Mouse (Mus musculus): ENCODE measurements around the gene Fbxo7. TPM values are rescaled to one million over a fixed set of nuclear protein-coding genes. Genes with fewer than 3 reads are reported as not detected.
A peak's percentile ranks its signal among the peaks of the same experiment; 100 is the strongest.

Gene Fbxo7
- polyA plus RNA-seq, 1 experiment from 2014 or later: 26.2 TPM

- Histone ChIP-seq H3K4me1 (ENCODE audit: control insufficient read depth, insufficient read depth, low read length) (no peaks in the 10 kb centered on the region), H3K4me2 (ENCODE audit: low read depth, low read length) (no peak overlapping the region), H3K27me3 (ENCODE audit: control insufficient read depth, insufficient read depth, low read length) (no peaks in the 10 kb centered on the region), H3K4me3 (ENCODE audit: low read depth, low read length) (no peak overlapping the region), H3K36me3 (ENCODE audit: control insufficient read depth, insufficient read depth, low read length) (no peaks in the 10 kb centered on the region), H3K9me3 (ENCODE audit: control insufficient read depth, low read length) (no peaks in the 10 kb centered on the region), H3K27ac (ENCODE audit: low read depth, low read length) (no peak overlapping the region), H3K9ac (replicated peaks; ENCODE audit: low read depth, low read length) (no peak overlapping the region)
- ATAC-seq (ENCODE audit: low read depth): no peak
- WGBS: 22% methylated on average over 6 of the region's 6 CpGs
Measured at GRCm38 (mm10) chr10:86010636-86011035, 11.1 kb upstream of the Fbxo7 start.

- H3K9me3 ChIP-seq (ENCODE audit: control insufficient read depth, low read length): no peaks in the 10 kb centered on the region
- WGBS: 89% methylated on average over 2 of the region's 2 CpGs
- H3K4me3 ChIP-seq (ENCODE audit: low read depth, low read length): no peak overlapping the region
- no peaks in the 10 kb centered on the region for H3K36me3 ChIP-seq (ENCODE audit: control insufficient read depth, insufficient read depth, low read length)
- H3K27ac ChIP-seq (ENCODE audit: low read depth, low read length): no peak overlapping the region
- H3K4me2 ChIP-seq (ENCODE audit: low read depth, low read length): no peak overlapping the region
- ATAC-seq (ENCODE audit: low read depth): no peak
- no peak overlapping the region for H3K9ac ChIP-seq (replicated peaks; ENCODE audit: low read depth, low read length)
- H3K4me1 ChIP-seq (ENCODE audit: control insufficient read depth, insufficient read depth, low read length): no peaks in the 10 kb centered on the region
- H3K27me3 ChIP-seq (ENCODE audit: control insufficient read depth, insufficient read depth, low read length): no peaks in the 10 kb centered on the region
Measured at GRCm38 (mm10) chr10:86011172-86011571, 10.6 kb upstream of the Fbxo7 start.

GRCm38 (mm10) chr10:86011781-86012180, 10.0 kb upstream of the Fbxo7 start, which contains the start of gene Bpifc:
TSS of gene Bpifc (minus strand) at chr10:86011895.
- ATAC-seq (ENCODE audit: low read depth): no peak
- WGBS: 93% methylated on average over 2 of the region's 2 CpGs

GRCm38 (mm10) chr10:86017781-86018180, 4.0 kb upstream of the Fbxo7 start:
- Histone ChIP-seq H3K4me1 (ENCODE audit: control insufficient read depth, insufficient read depth, low read length) (peaks cover 3% of the 10 kb centered on the region; the same call in 1 of the 2 replicates), H3K36me3 (ENCODE audit: control insufficient read depth, insufficient read depth, low read length) (no peaks in the 10 kb centered on the region), H3K27me3 (ENCODE audit: control insufficient read depth, insufficient read depth, low read length) (no peaks in the 10 kb centered on the region), H3K9ac (replicated peaks; ENCODE audit: low read depth, low read length) (no peak overlapping the region), H3K9me3 (ENCODE audit: control insufficient read depth, low read length) (no peaks in the 10 kb centered on the region), H3K4me3 (ENCODE audit: low read depth, low read length) (no peak overlapping the region), H3K4me2 (ENCODE audit: low read depth, low read length) (no peak overlapping the region), H3K27ac (ENCODE audit: low read depth, low read length) (no peak overlapping the region)
- WGBS: 90% methylated on average over 7 of the region's 7 CpGs
- ATAC-seq (ENCODE audit: low read depth): no peak

More at GRCm38 (mm10) chr10:86011781-86012180, 10.0 kb upstream of the Fbxo7 start, which contains the start of gene Bpifc:
- no peak within 1 kb of the TSS for H3K4me2 ChIP-seq (ENCODE audit: low read depth, low read length)
- no peak within 1 kb of the TSS for H3K9ac ChIP-seq (replicated peaks; ENCODE audit: low read depth, low read length)
- H3K27ac ChIP-seq (ENCODE audit: low read depth, low read length): no peak within 1 kb of the TSS
- H3K4me3 ChIP-seq (ENCODE audit: low read depth, low read length): no peak within 1 kb of the TSS
- H3K36me3 ChIP-seq (ENCODE audit: control insufficient read depth, insufficient read depth, low read length): no peaks in the 10 kb centered on the region
- no peaks in the 10 kb centered on the region for H3K4me1 ChIP-seq (ENCODE audit: control insufficient read depth, insufficient read depth, low read length)
- H3K9me3 ChIP-seq (ENCODE audit: control insufficient read depth, low read length): no peaks in the 10 kb centered on the region
- no peaks in the 10 kb centered on the region for H3K27me3 ChIP-seq (ENCODE audit: control insufficient read depth, insufficient read depth, low read length)

- no peaks in the 10 kb centered on the region for H3K27me3 ChIP-seq (ENCODE audit: control insufficient read depth, insufficient read depth, low read length)
- no peak overlapping the region for H3K4me2 ChIP-seq (ENCODE audit: low read depth, low read length)
- no peak overlapping the region for H3K27ac ChIP-seq (ENCODE audit: low read depth, low read length)
- no peaks in the 10 kb centered on the region for H3K9me3 ChIP-seq (ENCODE audit: control insufficient read depth, low read length)
- no peak overlapping the region for H3K9ac ChIP-seq (replicated peaks; ENCODE audit: low read depth, low read length)
- H3K36me3 ChIP-seq (ENCODE audit: control insufficient read depth, insufficient read depth, low read length): no peaks in the 10 kb centered on the region
- no peak for ATAC-seq (ENCODE audit: low read depth)
- 40% methylated on average over 5 of the region's 5 CpGs for WGBS
- H3K4me1 ChIP-seq (ENCODE audit: control insufficient read depth, insufficient read depth, low read length): peaks cover 3% of the 10 kb centered on the region; the same call in 1 of the 2 replicates
- H3K4me3 ChIP-seq (ENCODE audit: low read depth, low read length): no peak overlapping the region
Measured at GRCm38 (mm10) chr10:86018813-86019212, 3.0 kb upstream of the Fbxo7 start.

- Histone ChIP-seq H3K36me3 (ENCODE audit: control insufficient read depth, insufficient read depth, low read length) (no peaks in the 10 kb centered on the region), H3K9ac (replicated peaks; ENCODE audit: low read depth, low read length) (no peak overlapping the region), H3K4me1 (ENCODE audit: control insufficient read depth, insufficient read depth, low read length) (peaks cover 3% of the 10 kb centered on the region; the same call in 1 of the 2 replicates), H3K27me3 (ENCODE audit: control insufficient read depth, insufficient read depth, low read length) (no peaks in the 10 kb centered on the region), H3K4me3 (ENCODE audit: low read depth, low read length) (peak overlapping the region; percentile 63), H3K4me2 (ENCODE audit: low read depth, low read length) (peak overlapping the region; percentile 69; the same call in 1 of the 2 replicates), H3K27ac (ENCODE audit: low read depth, low read length) (no peak overlapping the region), H3K9me3 (ENCODE audit: control insufficient read depth, low read length) (no peaks in the 10 kb centered on the region)
- 0% methylated on average over 3 of the region's 3 CpGs for WGBS
- peak; percentile 68 for ATAC-seq (ENCODE audit: low read depth)
Measured at GRCm38 (mm10) chr10:86021408-86021748, 394 bp upstream of the Fbxo7 start.

- WGBS: 8% methylated on average over 6 of the region's 6 CpGs
- peak overlapping the region; percentile 63 for H3K4me3 ChIP-seq (ENCODE audit: low read depth, low read length)
- ATAC-seq (ENCODE audit: low read depth): 0 out of 2 replicates have a peak, but pooled peaks have one; percentile 15
- H3K9me3 ChIP-seq (ENCODE audit: control insufficient read depth, low read length): no peaks in the 10 kb centered on the region
- no peaks in the 10 kb centered on the region for H3K36me3 ChIP-seq (ENCODE audit: control insufficient read depth, insufficient read depth, low read length)
- no peak overlapping the region; the same call in 1 of the 2 replicates for H3K27ac ChIP-seq (ENCODE audit: low read depth, low read length)
- peak overlapping the region; percentile 80 for H3K9ac ChIP-seq (replicated peaks; ENCODE audit: low read depth, low read length)
- no peaks in the 10 kb centered on the region for H3K27me3 ChIP-seq (ENCODE audit: control insufficient read depth, insufficient read depth, low read length)
- peaks cover 3% of the 10 kb centered on the region; the same call in 1 of the 2 replicates for H3K4me1 ChIP-seq (ENCODE audit: control insufficient read depth, insufficient read depth, low read length)
- H3K4me2 ChIP-seq (ENCODE audit: low read depth, low read length): peak overlapping the region; percentile 69
Measured at GRCm38 (mm10) chr10:86022474-86022816, 673 bp downstream of the Fbxo7 start.

GRCm38 (mm10) chr10:86023149-86023548, 1.4 kb downstream of the Fbxo7 start:
- Histone ChIP-seq H3K36me3 (ENCODE audit: control insufficient read depth, insufficient read depth, low read length) (no peaks in the 10 kb centered on the region), H3K27me3 (ENCODE audit: control insufficient read depth, insufficient read depth, low read length) (no peaks in the 10 kb centered on the region), H3K27ac (ENCODE audit: low read depth, low read length) (no peak overlapping the region), H3K4me2 (ENCODE audit: low read depth, low read length) (0 out of 2 replicates have a peak overlapping the region, but pooled peaks have one; percentile 7), H3K4me3 (ENCODE audit: low read depth, low read length) (no peak overlapping the region), H3K9me3 (ENCODE audit: control insufficient read depth, low read length) (no peaks in the 10 kb centered on the region), H3K4me1 (ENCODE audit: control insufficient read depth, insufficient read depth, low read length) (peaks cover 3% of the 10 kb centered on the region; the same call in 1 of the 2 replicates), H3K9ac (replicated peaks; ENCODE audit: low read depth, low read length) (no peak overlapping the region)
- no peak for ATAC-seq (ENCODE audit: low read depth)

- WGBS: 91% methylated on average over 2 of the region's 2 CpGs
- Histone ChIP-seq H3K4me1 (ENCODE audit: control insufficient read depth, insufficient read depth, low read length) (peaks cover 3% of the 10 kb centered on the region; the same call in 1 of the 2 replicates), H3K9me3 (ENCODE audit: control insufficient read depth, low read length) (no peaks in the 10 kb centered on the region), H3K27ac (ENCODE audit: low read depth, low read length) (no peak overlapping the region), H3K4me2 (ENCODE audit: low read depth, low read length) (no peak overlapping the region), H3K4me3 (ENCODE audit: low read depth, low read length) (no peak overlapping the region), H3K9ac (replicated peaks; ENCODE audit: low read depth, low read length) (no peak overlapping the region), H3K27me3 (ENCODE audit: control insufficient read depth, insufficient read depth, low read length) (no peaks in the 10 kb centered on the region), H3K36me3 (ENCODE audit: control insufficient read depth, insufficient read depth, low read length) (no peaks in the 10 kb centered on the region)
- no peak for ATAC-seq (ENCODE audit: low read depth)
Measured at GRCm38 (mm10) chr10:86025906-86026305, 4.1 kb downstream of the Fbxo7 start.
